Mouse (Mus musculus) cerebellum, adult 11 months (tissue): ENCODE data around the gene Bcr.
"Not testable (repeated sequence)": the region's sequence is repeated elsewhere in the genome, so short reads cannot be mapped to it uniquely, and the experiment has no call there.

ENCODE experiments used
- DNase-seq: peaks from one replicate; pipeline ENCODE4 v3.0.0; 2022

Bcr gene

DNA sequence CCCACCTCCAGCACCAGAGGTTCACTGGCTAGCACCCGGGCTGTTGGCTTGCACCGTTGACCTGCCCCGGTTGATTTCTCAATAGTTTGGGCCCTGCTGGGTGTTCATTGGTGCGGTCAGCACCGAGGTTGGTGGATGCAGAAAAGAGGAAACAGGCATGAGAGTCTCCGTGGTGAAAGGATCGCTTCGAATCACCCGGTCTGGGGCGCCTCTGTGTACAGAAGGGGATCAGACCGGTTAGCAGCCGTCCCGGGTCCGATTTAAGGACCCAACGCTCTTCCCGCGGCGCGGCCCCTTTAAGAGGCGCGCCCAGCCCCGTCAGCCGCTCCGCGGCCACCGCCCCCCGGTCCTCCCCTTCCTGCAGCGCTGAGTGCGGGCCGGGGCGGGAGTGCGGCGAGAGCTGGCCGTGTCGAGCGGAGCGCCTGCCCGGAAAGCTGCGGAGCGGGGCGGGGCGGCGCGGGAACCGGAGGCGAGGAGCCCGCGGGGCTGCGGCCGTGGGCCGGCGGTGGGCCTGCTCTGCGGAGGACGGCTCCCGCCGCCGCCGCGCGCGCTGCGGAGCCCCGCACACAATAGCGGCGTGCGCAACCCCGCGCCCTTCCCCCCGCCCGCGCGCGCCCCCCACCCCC is at the start of gene Bcr:
Bcr (plus strand) TSS at position 376 of the 626 bp plus-strand sequence.
- DNase-seq = peak; percentile 76

DNA sequence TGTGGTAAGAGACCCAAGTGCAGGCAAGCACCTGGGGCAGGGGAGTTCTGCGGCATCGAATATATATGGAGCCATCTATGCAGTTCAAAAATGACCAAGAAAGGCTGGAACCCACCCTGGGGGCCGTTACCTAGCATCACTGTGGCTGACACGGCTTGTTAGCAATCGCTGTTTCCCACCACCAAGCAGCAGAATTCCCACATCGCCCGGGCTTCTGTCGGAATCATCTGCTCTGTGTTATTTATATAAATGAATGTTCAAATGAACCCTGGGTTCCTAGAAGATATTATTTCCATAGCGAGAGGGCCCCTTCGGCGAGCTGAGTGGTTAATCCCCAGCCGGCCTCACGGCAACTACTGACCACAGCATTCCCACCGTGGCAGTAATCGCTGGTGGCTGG is 49.7 kb upstream of the Bcr start:
- no peak for DNase-seq

DNA sequence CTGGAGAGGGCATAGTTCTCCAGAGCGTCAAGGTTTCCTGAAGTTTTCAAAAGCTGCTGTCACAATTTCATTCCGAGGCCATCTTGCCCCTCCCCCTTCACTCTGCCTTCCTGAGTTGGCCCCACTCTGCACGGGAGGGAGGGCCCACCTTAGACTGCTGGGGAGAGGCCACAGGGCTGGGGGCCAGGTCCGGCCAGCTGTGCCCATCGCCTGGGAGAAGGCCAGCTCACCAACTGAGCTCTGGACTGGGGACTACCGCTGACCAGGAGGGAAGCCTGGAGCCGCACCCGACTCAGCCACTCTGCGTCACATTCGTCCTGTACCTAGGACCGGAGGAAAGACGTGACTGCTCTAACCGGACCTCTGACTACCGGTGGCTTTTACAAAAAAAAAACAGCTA is 44.9 kb upstream of the Bcr start:
- DNase-seq = no peak

DNA sequence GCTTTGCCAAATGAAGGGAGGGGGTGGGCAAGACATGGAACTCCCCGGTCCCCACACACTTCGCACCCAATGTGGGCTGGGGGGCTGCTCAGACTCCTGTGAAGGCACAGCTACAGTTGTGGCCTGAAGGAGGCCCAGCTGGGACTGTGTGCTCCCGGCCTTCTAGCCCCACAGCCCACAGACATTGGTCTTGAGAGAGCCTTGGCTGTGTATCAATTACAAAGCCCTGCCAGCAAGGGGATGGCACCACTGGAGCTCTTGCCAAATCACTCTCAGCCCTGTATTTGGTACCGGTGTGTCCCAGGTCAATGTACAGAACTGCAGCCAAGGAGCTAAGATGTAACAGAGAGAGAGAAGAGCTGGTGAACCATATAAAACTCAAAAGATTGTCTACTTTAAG is 43.9 kb upstream of the Bcr start:
- DNase-seq = no peak

DNA sequence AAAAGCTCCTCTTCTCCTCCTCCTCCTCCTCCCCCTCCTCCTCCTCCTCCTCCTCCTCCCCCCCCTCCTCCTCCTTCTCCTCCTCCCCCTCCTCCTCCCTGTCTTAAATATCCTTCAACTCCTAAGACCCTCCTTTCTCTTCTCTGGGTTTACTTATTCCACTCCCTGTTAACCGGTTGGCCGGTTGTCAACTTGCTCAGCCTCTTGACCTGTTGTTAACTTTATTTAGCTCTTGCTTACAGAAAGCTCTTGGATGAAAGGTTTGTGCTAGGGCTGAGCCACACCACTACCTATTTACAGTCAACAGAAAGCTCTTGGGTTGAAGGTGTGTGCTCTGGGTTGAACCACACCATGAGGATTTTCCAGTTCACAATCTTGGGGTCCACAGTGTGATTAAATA is 40.1 kb upstream of the Bcr start:
- DNase-seq = no peak

DNA sequence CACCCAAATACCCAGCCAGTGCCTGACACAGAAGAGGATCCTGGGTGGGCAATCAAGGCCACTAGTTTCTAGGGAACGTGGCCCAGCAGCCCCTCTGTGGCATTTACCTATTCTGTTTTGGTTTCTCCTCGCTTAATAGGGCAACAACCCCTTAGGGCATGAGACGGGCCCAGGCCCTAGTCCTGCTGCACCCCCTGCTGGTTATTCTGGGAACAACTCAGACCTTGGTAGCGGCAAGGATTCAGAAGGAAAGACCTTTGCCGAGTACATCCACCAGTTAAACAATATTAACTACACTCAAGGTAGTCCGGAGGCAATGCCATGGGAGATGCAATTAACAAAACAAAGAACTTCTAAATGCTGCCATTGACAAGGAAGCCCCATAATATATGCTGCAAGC is 39.3 kb upstream of the Bcr start:
- peak; percentile 76 for DNase-seq

DNA sequence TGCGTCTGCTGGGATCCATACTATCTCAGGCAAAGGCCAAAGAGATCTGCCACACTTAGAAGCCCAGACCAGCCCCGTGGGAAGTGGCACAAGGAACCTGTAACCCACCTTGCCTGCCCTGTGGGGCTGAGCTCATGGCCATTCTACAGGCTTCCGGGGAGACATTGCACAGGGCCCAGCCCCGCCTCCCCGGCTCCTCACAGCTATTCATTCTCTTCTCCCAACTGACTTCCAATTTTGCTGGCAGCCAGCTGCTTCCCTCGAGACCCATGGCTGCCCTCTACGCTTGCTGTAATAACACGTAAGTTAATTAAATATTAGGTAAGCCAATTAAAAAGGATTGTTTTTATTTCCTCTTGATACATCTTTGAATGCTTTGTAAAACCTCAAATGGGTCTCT is 33.9 kb upstream of the Bcr start:
- no peak for DNase-seq

DNA sequence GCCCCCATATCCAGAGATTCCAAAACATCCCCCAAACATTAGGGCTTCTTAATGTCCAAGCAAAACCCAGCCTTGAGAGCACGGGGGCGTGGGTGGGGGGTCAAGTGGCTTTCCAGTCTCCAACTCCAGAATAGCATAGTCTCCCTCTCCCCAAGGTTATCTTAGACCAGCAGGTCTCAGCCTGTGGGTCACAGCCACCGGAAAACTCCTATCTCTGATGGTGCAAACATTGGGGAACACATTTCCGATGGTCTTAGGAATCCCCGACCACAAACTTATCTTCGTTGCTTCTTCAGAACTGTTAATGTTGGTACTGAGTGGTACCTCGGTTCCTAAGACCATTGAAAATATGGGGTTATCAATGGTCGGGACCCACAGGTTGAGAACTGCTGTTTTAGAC is 31.6 kb upstream of the Bcr start:
- DNase-seq = no peak

DNA sequence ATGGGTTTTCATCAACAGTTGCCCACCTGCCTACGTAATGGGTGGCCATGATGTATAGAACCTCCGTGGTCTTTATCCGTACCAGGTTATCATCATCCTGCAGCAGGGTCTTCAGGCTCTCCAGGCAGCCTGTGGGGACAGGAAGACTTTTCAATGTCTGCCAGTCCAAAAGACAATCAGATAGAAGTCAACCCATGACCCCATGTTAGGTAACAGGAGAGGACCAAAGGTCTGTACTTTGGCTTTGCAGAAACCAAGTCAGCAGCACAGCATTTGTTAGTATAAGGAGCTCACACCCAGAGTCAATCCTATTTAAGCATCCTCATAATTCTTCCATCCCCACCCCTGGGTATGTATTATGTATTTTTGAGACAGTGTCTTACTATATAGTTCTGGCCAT is 30.7 kb upstream of the Bcr start:
- no peak for DNase-seq

DNA sequence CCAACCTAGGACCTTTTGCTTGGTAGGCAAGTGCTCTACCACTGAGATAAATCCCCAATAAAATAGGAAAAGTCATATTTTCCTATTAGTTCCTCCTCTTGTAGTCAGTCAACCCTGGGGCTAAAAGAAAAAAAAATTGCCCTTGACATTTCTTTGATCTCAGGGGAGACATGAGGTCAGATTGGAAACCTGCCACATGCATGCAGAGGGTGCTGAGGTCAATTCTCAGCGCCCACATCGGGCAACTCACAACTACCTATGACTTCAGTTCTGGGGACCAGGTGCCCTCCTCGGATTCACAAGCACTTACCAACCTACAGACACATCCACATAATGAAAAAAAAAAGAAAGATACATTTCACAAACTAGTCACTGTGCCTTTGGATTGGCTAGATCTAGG is 30.2 kb upstream of the Bcr start:
- DNase-seq = no peak

DNA sequence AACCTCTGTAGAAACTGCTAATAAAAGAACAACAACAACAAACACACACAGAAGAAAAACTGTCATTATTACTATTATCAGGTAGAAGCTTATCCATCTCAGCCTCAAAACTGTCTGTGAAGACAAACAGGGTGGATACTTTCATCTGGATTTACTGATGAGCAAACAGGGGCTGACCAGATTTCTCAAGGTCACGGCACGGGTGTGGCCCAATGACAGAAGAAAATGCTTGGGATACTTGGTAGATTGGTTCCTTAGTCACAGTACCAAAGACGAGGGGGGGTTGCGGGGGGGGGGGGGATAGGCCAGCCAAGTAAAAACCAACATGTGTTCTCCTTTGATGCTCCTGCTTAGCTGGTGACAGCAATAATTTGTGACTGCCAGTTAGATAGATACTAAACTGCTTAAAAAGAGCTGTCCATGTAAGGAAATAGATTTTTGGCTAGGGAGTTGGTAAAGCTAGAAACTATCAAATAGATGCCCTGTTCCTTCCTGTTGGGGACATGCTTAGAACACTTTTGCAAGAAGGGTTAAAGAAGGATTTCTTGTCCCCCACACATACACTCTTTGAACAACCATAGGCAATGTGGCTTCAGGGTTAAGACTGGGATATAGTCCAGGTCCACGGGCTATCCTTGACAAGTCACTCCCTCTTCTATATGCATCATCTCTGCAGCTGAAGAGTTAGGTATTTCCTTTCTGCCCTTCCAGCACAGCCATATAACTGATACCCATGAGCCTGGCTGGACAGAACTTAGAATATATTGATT is 28.9 kb upstream of the Bcr start:
- DNase-seq = no peak

DNA sequence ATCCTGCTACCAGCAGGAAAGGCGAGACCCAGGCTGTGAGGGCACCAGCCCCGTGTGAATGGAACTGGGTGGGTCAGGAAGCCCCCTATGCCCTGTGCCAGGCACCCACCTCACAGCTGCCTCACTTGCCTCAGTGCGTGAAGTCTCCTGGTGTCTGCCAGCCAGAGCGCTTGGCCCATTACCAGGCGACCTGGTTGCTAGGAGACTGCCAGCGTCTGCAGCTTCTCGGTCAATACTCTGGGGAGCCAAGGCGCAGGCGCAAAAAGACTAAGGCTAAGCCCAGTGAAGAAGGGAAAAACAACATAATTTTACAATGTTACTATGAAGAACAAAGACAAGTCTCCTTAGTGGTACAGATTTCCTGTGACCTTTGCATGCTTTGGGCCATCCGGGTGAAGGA is 28.0 kb upstream of the Bcr start, which contains the start of gene Rsph14:
Rsph14 (minus strand) TSS at position 192 of the 400 bp plus-strand sequence.
- DNase-seq = peak; percentile 49

DNA sequence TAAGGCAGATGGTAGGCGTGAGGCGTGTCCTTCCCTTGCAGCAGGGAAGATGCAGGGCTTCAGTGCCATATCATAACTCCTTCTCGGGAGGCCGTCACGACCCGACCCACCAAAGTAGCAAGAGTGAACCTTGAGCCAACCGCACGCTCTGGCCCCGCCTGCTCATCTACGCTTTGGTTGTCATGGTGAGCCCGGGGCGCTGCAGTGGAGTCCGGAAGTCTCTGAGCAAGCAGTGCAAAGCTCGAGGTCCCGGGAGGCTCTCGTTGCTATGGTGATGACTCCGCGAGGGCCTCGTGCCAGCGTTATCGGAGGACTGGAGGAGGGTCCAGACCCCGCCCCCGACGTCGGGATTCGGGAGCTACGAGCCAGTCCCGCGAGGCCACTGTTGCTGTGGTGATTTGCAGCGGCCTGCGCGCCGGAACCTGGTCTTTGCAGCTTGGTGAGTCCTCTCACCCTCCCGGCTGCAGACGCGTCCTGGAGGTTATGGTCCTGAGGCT is 23.5 kb upstream of the Bcr start, which contains the start of gene Rab36:
Rab36 (plus strand) TSS at position 176 of the 497 bp plus-strand sequence.
- peak; percentile 74 for DNase-seq

DNA sequence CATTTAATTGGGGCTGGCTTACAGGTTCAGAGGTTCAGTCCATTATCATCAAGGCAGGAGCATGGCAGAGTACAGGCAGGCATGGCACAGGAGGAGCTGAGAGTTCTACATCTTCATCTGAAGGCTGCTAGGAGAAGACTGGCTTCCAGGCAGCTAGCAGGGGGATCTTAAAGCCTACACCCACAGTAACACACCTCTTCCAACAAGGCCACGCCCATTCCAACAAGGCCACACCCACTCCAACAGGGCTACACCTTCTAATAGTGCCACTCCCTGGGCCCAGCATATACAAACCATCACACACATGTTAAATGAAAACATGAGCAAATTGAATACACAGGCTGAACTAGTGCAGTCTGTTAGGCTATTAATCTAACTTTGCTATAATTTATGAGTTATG is 18.3 kb upstream of the Bcr start:
- DNase-seq = not testable (repeated sequence)

DNA sequence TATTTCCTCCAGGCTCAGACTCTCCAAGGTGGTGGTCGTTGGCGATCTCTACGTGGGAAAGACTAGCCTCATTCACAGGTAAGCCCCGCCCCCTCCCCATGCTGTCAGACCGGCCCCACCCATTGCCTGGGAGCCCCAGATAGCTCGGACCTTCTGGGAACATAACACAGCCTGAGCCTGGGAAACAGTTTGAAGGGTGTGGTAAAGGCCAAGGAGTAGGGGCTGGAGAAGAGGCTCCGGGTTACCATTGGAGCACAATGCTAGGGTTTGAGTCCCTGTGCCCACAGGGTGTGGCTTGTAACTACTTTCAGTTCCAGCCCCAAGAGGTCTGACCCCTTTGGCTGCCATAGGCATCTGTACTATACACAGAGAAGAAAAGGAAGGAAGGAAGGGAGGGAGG is 15.9 kb upstream of the Bcr start:
- no peak for DNase-seq

DNA sequence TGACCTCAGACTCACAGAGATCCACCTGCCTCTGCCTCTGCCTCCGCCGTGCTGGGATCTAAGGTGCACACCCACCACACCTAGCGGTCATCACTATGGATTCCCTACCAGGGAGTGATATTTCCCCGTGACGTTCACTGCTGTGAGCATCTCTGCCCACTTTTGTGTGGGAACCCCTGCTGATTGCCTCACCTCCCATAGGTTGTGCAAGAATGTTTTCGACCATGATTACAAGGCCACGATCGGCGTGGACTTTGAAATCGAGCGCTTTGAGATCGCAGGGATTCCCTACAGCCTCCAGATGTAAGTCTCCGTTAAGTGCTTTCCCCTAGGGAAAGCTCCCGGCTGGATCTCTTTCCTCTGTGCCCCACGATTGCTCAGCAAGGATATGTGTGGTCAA is 14.6 kb upstream of the Bcr start:
- no peak for DNase-seq

DNA sequence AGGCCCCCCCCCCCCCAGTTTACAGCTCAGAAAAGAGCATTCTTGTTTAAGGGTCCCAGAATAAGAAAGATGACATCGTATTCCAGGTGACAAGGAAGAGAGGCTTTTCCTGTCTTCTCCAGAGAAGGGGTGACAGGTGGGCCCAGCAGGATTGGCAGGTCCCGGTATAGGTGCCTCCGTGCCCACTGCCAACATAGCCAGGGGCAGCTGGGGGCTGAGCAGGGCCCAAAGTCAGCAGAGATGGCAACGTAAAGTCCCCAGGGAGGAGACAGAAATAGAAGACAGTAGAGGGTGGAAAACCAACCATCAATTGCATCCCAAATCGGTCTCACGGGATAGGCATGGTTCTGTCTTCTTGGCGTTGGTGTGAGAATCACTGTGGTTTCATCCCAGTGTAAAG is 11.7 kb upstream of the Bcr start:
- no peak for DNase-seq

DNA sequence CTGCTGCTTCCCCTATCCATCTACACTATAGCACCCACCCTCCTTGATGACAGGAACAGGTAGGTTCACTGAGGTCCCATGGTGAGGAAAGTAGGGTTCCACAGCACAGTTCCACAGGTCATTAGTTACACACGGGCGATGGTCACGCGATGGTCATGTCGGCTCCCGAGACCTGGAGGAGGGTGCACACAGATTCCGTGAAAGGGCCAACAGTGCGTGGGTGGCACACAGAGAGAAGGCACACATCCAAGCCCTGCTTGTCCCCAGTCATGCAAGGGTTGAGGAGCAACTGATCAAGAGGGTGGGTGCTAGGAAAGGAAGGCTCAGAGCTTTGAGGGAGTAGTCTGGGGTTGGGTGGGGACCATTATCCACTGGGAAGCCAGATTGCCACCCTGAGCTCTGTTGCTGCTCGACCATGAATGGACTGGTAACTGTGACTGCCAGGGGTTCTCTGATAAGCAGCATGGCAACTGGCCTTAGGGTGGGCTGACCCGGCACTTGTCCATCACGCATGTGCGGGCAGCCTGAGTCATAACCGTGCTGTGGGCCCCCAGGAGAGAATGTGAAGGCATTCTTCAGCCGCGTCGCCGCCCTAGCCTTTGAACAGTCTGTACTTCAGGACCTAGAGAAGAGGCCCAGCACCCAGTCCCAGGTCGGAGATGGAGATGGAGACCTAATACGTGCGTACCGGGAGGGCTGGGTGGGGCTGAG is 8.9 kb upstream of the Bcr start:
- DNase-seq = no peak

DNA sequence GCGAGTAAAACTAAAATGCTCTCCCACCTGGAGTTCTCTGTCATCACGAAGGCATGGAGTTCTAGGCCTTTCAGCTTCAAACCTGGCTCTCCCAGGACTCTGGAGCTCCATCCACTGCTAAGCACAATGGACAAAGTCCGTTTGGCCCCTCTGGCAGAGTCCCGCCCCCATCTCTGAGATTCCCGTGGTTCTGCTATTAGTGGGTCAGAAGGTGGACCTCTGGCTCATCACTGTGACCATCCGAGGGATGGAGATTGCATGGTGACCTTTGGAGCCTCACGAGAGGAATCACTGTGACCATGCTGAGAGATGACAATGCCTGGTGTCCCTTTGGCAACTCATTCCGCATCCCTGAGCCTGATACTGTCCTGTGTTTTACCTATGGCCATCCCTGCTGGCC is 7.5 kb upstream of the Bcr start:
- DNase-seq = no peak

DNA sequence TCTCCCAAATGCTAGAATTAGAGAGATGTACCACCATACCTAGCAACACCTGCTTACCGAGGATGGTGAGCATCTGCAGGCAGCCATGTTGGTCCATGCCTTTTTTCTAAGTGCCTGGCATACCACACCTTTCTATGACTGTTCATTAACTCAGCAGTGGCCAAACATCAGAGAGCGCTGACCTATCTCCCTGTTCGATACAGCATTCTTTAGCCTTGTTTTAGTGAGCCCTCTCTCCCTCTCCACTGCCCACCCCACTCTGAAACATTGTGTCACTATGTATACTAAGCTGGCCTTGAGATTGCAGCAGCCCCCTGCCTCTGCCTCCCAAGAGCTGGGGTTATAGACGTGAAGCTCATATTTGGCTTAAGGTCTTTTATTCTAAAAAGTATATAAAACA is 6.7 kb upstream of the Bcr start:
- DNase-seq = no peak

DNA sequence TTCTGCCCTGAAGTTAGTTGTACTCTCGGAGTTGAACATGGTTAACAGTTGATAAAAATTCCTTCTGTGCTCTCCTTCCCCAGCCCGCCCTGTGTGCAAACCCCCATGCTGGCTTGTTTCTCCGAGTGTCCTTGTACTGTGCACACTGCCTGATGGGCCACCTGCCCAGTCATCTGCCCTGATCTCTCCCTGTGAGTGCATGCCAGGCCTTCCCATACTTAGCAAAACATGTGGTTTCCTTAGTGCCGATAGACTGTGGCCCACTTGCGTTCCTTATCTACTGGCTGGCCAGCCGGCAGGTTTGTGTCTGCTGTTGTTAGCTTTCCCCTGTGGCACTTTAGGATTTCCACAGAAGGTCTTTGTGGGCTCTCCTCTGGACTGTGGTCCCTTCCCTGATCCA is 6.3 kb upstream of the Bcr start:
- no peak for DNase-seq

DNA sequence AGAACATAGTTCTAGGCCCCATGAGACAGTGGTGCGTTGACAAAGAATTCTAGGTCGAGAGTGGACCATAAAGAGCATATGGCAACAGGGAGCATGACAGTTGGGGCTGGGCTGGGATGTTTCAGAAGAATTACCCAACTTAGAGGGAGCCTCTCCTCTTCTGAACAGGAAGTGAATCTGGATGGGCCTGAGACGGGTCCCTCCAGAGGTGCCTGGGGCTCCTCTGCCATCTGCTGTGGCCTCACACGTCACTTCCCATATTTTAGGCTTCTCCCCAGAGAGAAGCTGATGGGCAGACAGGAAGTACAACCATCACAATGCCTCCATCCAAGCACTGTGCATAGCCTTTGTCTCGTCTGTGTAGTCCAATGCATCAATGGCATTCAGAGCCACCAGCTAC is 4.7 kb upstream of the Bcr start:
- DNase-seq = no peak

DNA sequence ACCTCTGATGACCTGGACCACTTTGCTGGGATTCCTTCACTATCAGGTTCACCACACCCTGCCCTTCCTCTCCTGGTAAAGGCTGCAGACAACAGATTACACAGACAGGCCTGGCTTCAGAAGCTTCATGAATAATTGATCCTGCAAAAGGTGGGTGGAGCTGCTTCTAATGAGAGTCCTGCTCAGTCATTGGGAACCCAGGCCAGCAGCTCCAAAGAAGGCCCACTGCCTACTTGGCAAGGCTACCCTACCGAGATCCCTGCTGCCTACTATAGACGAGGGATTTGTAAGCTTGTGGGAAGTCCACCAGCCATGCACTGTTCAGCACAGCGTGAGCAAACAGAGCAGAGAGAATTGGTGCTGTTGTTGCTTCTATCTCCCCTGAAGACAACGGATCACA is 4.1 kb upstream of the Bcr start:
- no peak for DNase-seq

DNA sequence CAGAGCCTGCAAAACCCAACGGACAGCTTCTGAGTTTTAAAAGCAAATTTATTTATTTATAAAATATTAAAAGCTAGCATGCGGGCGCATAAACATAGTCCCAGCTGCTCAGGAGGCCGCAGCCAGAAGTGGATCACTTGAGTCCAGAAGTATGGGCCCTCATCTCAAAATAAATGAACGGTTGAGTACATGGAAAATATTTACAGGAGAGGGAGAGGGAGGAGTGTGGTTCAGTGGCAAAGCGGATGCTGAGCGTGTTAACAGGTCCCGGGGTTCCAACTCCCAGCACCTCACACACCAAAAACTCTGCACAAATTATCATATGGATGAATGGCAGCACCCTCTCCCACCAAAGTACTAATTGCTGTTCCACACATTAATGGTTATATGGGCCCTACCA is 2.1 kb upstream of the Bcr start:
- DNase-seq = no peak
